Mouse (Mus musculus) heart, embryonic 13.5 days (tissue): ENCODE measurements around the gene Slc25a40. TPM values are rescaled to one million over a fixed set of nuclear protein-coding genes. Genes with fewer than 3 reads are reported as not detected.

ENCODE experiments used
- polyA plus RNA-seq: library from polyadenylated mRNA; unstranded; fragments of >200 nt; fragmentation: Nextera tagmentation; extraction: Ambion mirVana; gene quantifications from 2 replicates; pipeline ENCODE4 v1.2.1, GENCODE M21; 2015

The Slc25a40 gene
- polyA plus RNA-seq, 1 experiment from 2014 or later, result 11.5 TPM

Other genes starting within 250 kb of the Slc25a40 start
- 6.9 TPM in 2 replicates for gene Adam22, start 54.7 kb upstream of the Slc25a40 start, polyA plus RNA-seq
- 26.6 and 27.5 TPM in 2 replicates for gene Dbf4, start 134 bp upstream of the Slc25a40 start, polyA plus RNA-seq
- gene Rundc3b, start 200.1 kb downstream of the Slc25a40 start, polyA plus RNA-seq, result 0.90 and 0.97 TPM in 2 replicates
- 0.11 and 0.23 TPM in 2 replicates for gene Abcb1a, start 237.2 kb downstream of the Slc25a40 start, polyA plus RNA-seq